ENCODE assay signal across 11 mouse cellular contexts in the genomic region with DNA sequence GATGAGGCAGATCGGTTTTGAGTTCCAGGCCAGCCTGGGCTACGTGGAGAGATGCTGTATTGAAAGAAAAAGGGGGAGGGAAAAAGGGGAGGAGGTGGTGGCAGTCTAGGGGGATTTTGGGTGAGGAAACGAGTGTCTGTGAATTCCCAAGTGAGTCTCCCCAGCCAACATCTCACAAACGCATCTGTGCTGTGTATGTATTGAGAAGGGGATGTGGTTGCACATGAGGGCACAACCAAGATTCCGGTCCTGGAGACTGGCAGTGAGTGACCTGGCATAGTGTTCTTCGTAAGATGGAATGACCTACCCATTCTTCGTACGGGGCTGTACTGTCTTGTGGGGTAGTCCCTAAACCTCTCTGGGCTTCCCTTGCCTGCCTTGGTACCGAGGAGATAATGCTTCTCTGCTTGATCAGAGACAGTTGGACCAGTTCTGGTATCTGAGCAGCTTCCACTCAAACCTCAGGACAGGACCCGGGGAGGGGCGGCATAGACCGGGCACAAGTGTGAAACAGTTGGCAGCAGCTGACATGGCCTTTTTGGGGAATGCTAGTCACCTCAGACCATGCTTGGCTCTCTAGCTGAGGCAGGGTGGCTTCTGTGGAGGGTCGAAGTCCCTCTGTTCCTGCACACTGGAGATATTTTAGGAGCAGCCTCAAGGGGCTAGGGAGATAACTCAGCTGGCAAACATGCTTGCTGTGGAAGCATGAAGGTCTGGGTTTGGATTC. TPM values are rescaled to one million over a fixed set of nuclear protein-coding genes. Genes with fewer than 3 reads are reported as not detected.
A peak's percentile ranks its signal among the peaks of the same experiment; 100 is the strongest.
DNase-seq lines count a peak whose midpoint lies in the region; ATAC-seq and TF ChIP-seq lines count a peak whose summit lies in the region.
"Had no signal": no experiment of that assay in that cellular context is flagged by ENCODE, and none has a peak within 500 bp of the region (broad histone marks: within the 10 kb centered on the region; RNA-seq: fewer than 3 reads in every experiment).

No protein-coding gene starts in this region.

- peak overlapping the region; percentile 92; the same call in 1 of the 2 replicates for H3K27ac ChIP-seq in kidney, embryonic 15.5 days
- H3K27ac ChIP-seq: macrophage had no signal

- no peak for TF ChIP-seq CTCF in G1E (IDR thresholded peaks at IDR 0.05; ENCODE audit: low read depth, low read length)

- H3K4me3 ChIP-seq in kidney, embryonic 15.5 days (replicated peaks): peak overlapping the region; percentile 41
- peak overlapping the region; percentile 23; the same call in 1 of the 2 replicates for H3K4me3 ChIP-seq in G1E (ENCODE audit: low read depth, low read length)

- no peaks in the 10 kb centered on the region for H3K36me3 ChIP-seq in kidney, embryonic 15.5 days
- peaks cover 14% of the 10 kb centered on the region for H3K36me3 ChIP-seq in G1E (replicated peaks)

- H3K4me2 ChIP-seq in kidney, embryonic 15.5 days: peak overlapping the region; percentile 55

- H3K4me1 ChIP-seq in kidney, embryonic 15.5 days: peaks cover 81% of the 10 kb centered on the region
- peaks cover 99% of the 10 kb centered on the region for H3K4me1 ChIP-seq in G1E (ENCODE audit: insufficient read depth, low read depth, low read length)

- H3K27me3 ChIP-seq in kidney, embryonic 15.5 days: 0 out of 2 replicates have a peak, but pooled peaks cover 3% of the 10 kb centered on the region
- no peaks in the 10 kb centered on the region for H3K27me3 ChIP-seq in G1E (ENCODE audit: insufficient read depth, low read length)

- intact Hi-C loops in left cerebral cortex, postnatal 25 days (cut with DNase I): no loop called here

- no peak for ATAC-seq in kidney, embryonic 15.5 days (replicated peaks; ENCODE audit: low FRiP score)
- ATAC-seq in G1E (ENCODE audit: extremely low read depth, insufficient number of reproducible peaks, low FRiP score, poor library complexity, severe bottlenecking): no peak
- ATAC-seq in hematopoietic stem cell, adult 5-6 weeks (replicated peaks in 1 of 2; ENCODE audit: insufficient read depth in 1 of 2, low FRiP score in 2 of 2, low TSS enrichment in 1 of 2, low read depth in 1 of 2, poor library complexity in 2 of 2, severe bottlenecking in 2 of 2): peak; percentile 0 to 18; a peak in 1 of 4 replicates
- ATAC-seq in megakaryocyte-erythroid progenitor cell, adult 5-6 weeks (replicated peaks; ENCODE audit: low FRiP score, low TSS enrichment, poor library complexity, severe bottlenecking): 0 out of 2 replicates have a peak, but pooled peaks have one; percentile 6

- no peaks in the 10 kb centered on the region for H3K9me3 ChIP-seq in kidney, embryonic 15.5 days (replicated peaks)
- H3K9me3 ChIP-seq in G1E (replicated peaks): no peaks in the 10 kb centered on the region

- WGBS in kidney, embryonic 15.5 days: 76% methylated on average over 13 of the region's 13 CpGs

- DNase-seq in kidney, adult 18-20 months: no peak
- DNase-seq in G1E (ENCODE audit: low spot score): no peak
- DNase-seq in MN1 (ENCODE audit: low spot score): no peak
- DNase-seq in cerebellum, postnatal 25 days: no peak
- no peak for DNase-seq in left cerebral cortex, postnatal 25 days (ENCODE audit: low spot score in 2 of 2)
- DNase-seq: adrenal gland, postnatal 36 days; gastrocnemius, postnatal 25 days had no signal

- H3K9ac ChIP-seq in kidney, embryonic 15.5 days: no peak overlapping the region

RNA-seq across cellular contexts. Expression of a gene that starts 4.2 kb away (rescaled TPM):
- polyA plus RNA-seq in kidney, embryonic 15.5 days (2015; fragmentation: Nextera tagmentation; extraction: Ambion mirVana): 41.7 and 44.8 TPM in 2 replicates
- total RNA-seq in G1E (2014; fragmentation: Nextera tagmentation): 339 and 345 TPM in 2 replicates
- total RNA-seq in G1E (2017): 54.0 and 57.7 TPM in 2 replicates
- 211 and 229 TPM in 2 replicates for polyA plus RNA-seq in G1E (2012)
- 565 and 601 TPM in 2 replicates for total RNA-seq in hematopoietic stem cell, adult 5-6 weeks (2017)
- 150 and 156 TPM in 2 replicates for total RNA-seq in megakaryocyte-erythroid progenitor cell, adult 5-6 weeks (2014; fragmentation: Nextera tagmentation)
- 85.4 and 123 TPM in 2 replicates for total RNA-seq in megakaryocyte-erythroid progenitor cell, adult 5-6 weeks (2017)
- total RNA-seq in left cerebral cortex, postnatal 25 days (2021): 10 to 100 TPM; 67.2 to 94.5 TPM

RNA-seq across cellular contexts. Expression of a gene that starts 38.7 kb away (rescaled TPM):
- polyA plus RNA-seq in kidney, embryonic 15.5 days (2015; fragmentation: Nextera tagmentation; extraction: Ambion mirVana): 4.8 TPM in 2 replicates
- total RNA-seq in G1E (2014; fragmentation: Nextera tagmentation) (not detected in 2 replicates), G1E (2017) (0.17 and 0.49 TPM in 2 replicates)
- 0.10 and 0.12 TPM in 2 replicates for polyA plus RNA-seq in G1E (2012)
- total RNA-seq in hematopoietic stem cell, adult 5-6 weeks (2017): 114 and 161 TPM in 2 replicates
- total RNA-seq in megakaryocyte-erythroid progenitor cell, adult 5-6 weeks (2014; fragmentation: Nextera tagmentation): 30.9 and 44.1 TPM in 2 replicates
- total RNA-seq in megakaryocyte-erythroid progenitor cell, adult 5-6 weeks (2017): 20.4 and 46.4 TPM in 2 replicates
- total RNA-seq in left cerebral cortex, postnatal 25 days (2021): under 1 TPM; 0.14 to 0.18 TPM

RNA-seq across cellular contexts. Expression of a gene that starts 55.3 kb away (rescaled TPM):
- polyA plus RNA-seq in kidney, embryonic 15.5 days (2015; fragmentation: Nextera tagmentation; extraction: Ambion mirVana): 0.05 and 0.13 TPM in 2 replicates
- total RNA-seq in G1E (2014; fragmentation: Nextera tagmentation) (3.2 and 6.4 TPM in 2 replicates), G1E (2017) (0.76 and 0.87 TPM in 2 replicates)
- 1.9 and 2.9 TPM in 2 replicates for polyA plus RNA-seq in G1E (2012)
- total RNA-seq in hematopoietic stem cell, adult 5-6 weeks (2017): 0.25 TPM in 1 of 2 replicates, not detected in the other
- total RNA-seq in megakaryocyte-erythroid progenitor cell, adult 5-6 weeks (2014; fragmentation: Nextera tagmentation): 0.69 and 1.4 TPM in 2 replicates
- total RNA-seq in megakaryocyte-erythroid progenitor cell, adult 5-6 weeks (2017): 0.30 and 1.8 TPM in 2 replicates
- total RNA-seq in left cerebral cortex, postnatal 25 days (2021): not detected
- total RNA-seq: gastrocnemius, postnatal 25 days had no signal

Comparison
In these comparisons a context has a peak if more than half of its experiments do, and no peak if none do; other contexts are left out.
1. ATAC-seq: peak in hematopoietic stem cell, adult 5-6 weeks (2 of 2) and megakaryocyte-erythroid progenitor cell, adult 5-6 weeks (single experiment); none in kidney, embryonic 15.5 days (single experiment) and G1E (single experiment).
2. RNA of a gene that starts 38.7 kb away (total RNA-seq): 114 to 161 TPM in hematopoietic stem cell, adult 5-6 weeks and 20.4 to 46.4 TPM in megakaryocyte-erythroid progenitor cell, adult 5-6 weeks; 0.17 to 0.49 TPM in G1E and 0.14 to 0.18 TPM in left cerebral cortex, postnatal 25 days; every median in the first group is over 10 times any median in the second.